Mouse (Mus musculus): Measurements from ENCODE around the gene Mtx1. TPM values are rescaled to one million over a fixed set of nuclear protein-coding genes. Genes with fewer than 3 reads are reported as not detected.
"Not testable (repeated sequence)": the region's sequence is repeated elsewhere in the genome, so short reads cannot be mapped to it uniquely, and the experiment has no call there.

The Mtx1 gene
- polyA plus RNA-seq, 1 experiment from 2014 or later = 204 TPM

- Histone ChIP-seq H3K9me3 (no peaks in the 10 kb centered on the region), H3K4me1 (peaks cover 28% of the 10 kb centered on the region), H3K27ac (peak within 1 kb of the TSS; percentile 99), H3K36me3 (peaks cover 28% of the 10 kb centered on the region), H3K27me3 (ENCODE audit: insufficient read depth, poor library complexity, severe bottlenecking) (peaks cover 4% of the 10 kb centered on the region; the same call in 1 of the 2 replicates), H3K4me3 (peak within 1 kb of the TSS; percentile 96)
- under 1% methylated on average over 78 of the region's 79 CpGs for WGBS
- DNase-seq (ENCODE audit: low spot score) = peak; percentile 97
These were observed 62.2 kb downstream of the Mtx1 start, which contains the start of gene Clk2 for GRCm38 (mm10) chr3:89164506-89165267. TSS of gene Clk2 (plus strand) at chr3:89164795.

- peaks cover 19% of the 10 kb centered on the region for H3K36me3 ChIP-seq
- 69% methylated on average over 5 of the region's 5 CpGs for WGBS
- peak overlapping the region; percentile 96 for H3K4me3 ChIP-seq
- H3K27ac ChIP-seq = peak overlapping the region; percentile 99; the same call in 1 of the 2 replicates
- H3K9me3 ChIP-seq = no peaks in the 10 kb centered on the region
- peaks cover 37% of the 10 kb centered on the region for H3K4me1 ChIP-seq
- peaks cover 14% of the 10 kb centered on the region for H3K27me3 ChIP-seq (ENCODE audit: insufficient read depth, poor library complexity, severe bottlenecking)
- DNase-seq (ENCODE audit: low spot score) = no peak
These were observed 63.1 kb downstream of the Mtx1 start for GRCm38 (mm10) chr3:89163643-89164245.

GRCm38 (mm10) chr3:89163123-89163522 lies 63.8 kb downstream of the Mtx1 start:
- Histone ChIP-seq H3K4me3 (no peak overlapping the region), H3K27me3 (ENCODE audit: insufficient read depth, poor library complexity, severe bottlenecking) (peaks cover 20% of the 10 kb centered on the region), H3K9me3 (no peaks in the 10 kb centered on the region), H3K4me1 (peaks cover 39% of the 10 kb centered on the region), H3K27ac (no peak overlapping the region), H3K36me3 (peaks cover 13% of the 10 kb centered on the region)
- 77% methylated on average over 1 of the region's 1 CpGs for WGBS
- DNase-seq (ENCODE audit: low spot score) = no peak

- Histone ChIP-seq H3K27ac (no peak overlapping the region), H3K4me1 (peaks cover 39% of the 10 kb centered on the region), H3K27me3 (ENCODE audit: insufficient read depth, poor library complexity, severe bottlenecking) (peaks cover 30% of the 10 kb centered on the region), H3K9me3 (no peaks in the 10 kb centered on the region), H3K4me3 (no peak overlapping the region), H3K36me3 (peaks cover under 1% of the 10 kb centered on the region; the same call in 1 of the 2 replicates)
- DNase-seq (ENCODE audit: low spot score) = no peak
- WGBS = 73% methylated on average over 4 of the region's 4 CpGs
These were observed 65.1 kb downstream of the Mtx1 start for GRCm38 (mm10) chr3:89161786-89162185.

GRCm38 (mm10) chr3:89161207-89161606 lies 65.7 kb downstream of the Mtx1 start:
- H3K9me3 ChIP-seq; DNase-seq (ENCODE audit: low spot score); H3K27ac ChIP-seq; H3K36me3 ChIP-seq; H3K4me3 ChIP-seq: not testable (repeated sequence)
- Histone ChIP-seq H3K4me1 (peaks cover 37% of the 10 kb centered on the region), H3K27me3 (ENCODE audit: insufficient read depth, poor library complexity, severe bottlenecking) (peaks cover 30% of the 10 kb centered on the region)

- peak; percentile 91 for DNase-seq (ENCODE audit: low spot score)
- H3K27ac ChIP-seq = peak within 1 kb of the TSS; percentile 62
- H3K9me3 ChIP-seq = no peaks in the 10 kb centered on the region
- H3K36me3 ChIP-seq = no peaks in the 10 kb centered on the region
- WGBS = under 1% methylated on average over 66 of the region's 66 CpGs
- peaks cover 30% of the 10 kb centered on the region for H3K27me3 ChIP-seq (ENCODE audit: insufficient read depth, poor library complexity, severe bottlenecking)
- H3K4me1 ChIP-seq = peaks cover 27% of the 10 kb centered on the region
- H3K4me3 ChIP-seq = peak within 1 kb of the TSS; percentile 74
These were observed 67.1 kb downstream of the Mtx1 start, which contains the start of gene Hcn3 for GRCm38 (mm10) chr3:89159616-89160344. TSS of gene Hcn3 (minus strand) at chr3:89160196.

GRCm38 (mm10) chr3:89159211-89159610 lies 67.7 kb downstream of the Mtx1 start:
- Histone ChIP-seq H3K27me3 (ENCODE audit: insufficient read depth, poor library complexity, severe bottlenecking) (peaks cover 30% of the 10 kb centered on the region), H3K4me3 (peak overlapping the region; percentile 74), H3K9me3 (no peaks in the 10 kb centered on the region), H3K36me3 (no peaks in the 10 kb centered on the region), H3K4me1 (peaks cover 24% of the 10 kb centered on the region), H3K27ac (no peak overlapping the region)
- peak; percentile 89 for DNase-seq (ENCODE audit: low spot score)
- WGBS = 2% methylated on average over 13 of the region's 13 CpGs

MicroRNA genes within 50 kb of the gene (microRNA counts, 519-probe panel; counts per million panel counts)
- microRNA mmu-miR-92b = not detected

Small RNAs within 50 kb of the gene (microRNA-seq; reads per million reads assigned to microRNA genes)
- 234 reads per million, percentile 61 among the genes with 10 or more reads in this experiment for gene Mir92b

Other genes starting within 250 kb of the Mtx1 start
- 10.1 and 11.6 TPM in 2 replicates for gene Rusc1, start 133.8 kb downstream of the Mtx1 start, polyA plus RNA-seq (2016; fragmentation: Nextera tagmentation; extraction: Ambion mirVana)
- not detected in 2 replicates for gene Gm43738, start 126.0 kb downstream of the Mtx1 start, polyA plus RNA-seq (2016; fragmentation: Nextera tagmentation; extraction: Ambion mirVana)
- 220 and 253 TPM in 2 replicates for gene Fdps, start 125.1 kb downstream of the Mtx1 start, polyA plus RNA-seq (2016; fragmentation: Nextera tagmentation; extraction: Ambion mirVana)
- 12.4 and 14.7 TPM in 2 replicates for gene Pklr, start 90.9 kb downstream of the Mtx1 start, polyA plus RNA-seq (2016; fragmentation: Nextera tagmentation; extraction: Ambion mirVana)
- gene Hcn3, start 66.9 kb downstream of the Mtx1 start, polyA plus RNA-seq (2016; fragmentation: Nextera tagmentation; extraction: Ambion mirVana) = 0.77 and 0.85 TPM in 2 replicates
- 18.4 and 32.2 TPM in 2 replicates for gene Clk2, start 62.3 kb downstream of the Mtx1 start, polyA plus RNA-seq (2016; fragmentation: Nextera tagmentation; extraction: Ambion mirVana)
- 104 and 115 TPM in 2 replicates for gene Scamp3, start 49.6 kb downstream of the Mtx1 start, polyA plus RNA-seq (2016; fragmentation: Nextera tagmentation; extraction: Ambion mirVana)
- gene Fam189b, start 43.9 kb downstream of the Mtx1 start, polyA plus RNA-seq (2016; fragmentation: Nextera tagmentation; extraction: Ambion mirVana) = 16.4 and 21.0 TPM in 2 replicates
- gene Gba, start 24.2 kb downstream of the Mtx1 start, polyA plus RNA-seq (2016; fragmentation: Nextera tagmentation; extraction: Ambion mirVana) = 44.2 and 44.6 TPM in 2 replicates
- 18.1 and 20.0 TPM in 2 replicates for gene Thbs3, start 11.9 kb downstream of the Mtx1 start, polyA plus RNA-seq (2016; fragmentation: Nextera tagmentation; extraction: Ambion mirVana)
- 0.11 and 0.16 TPM in 2 replicates for gene Muc1, start 2.0 kb upstream of the Mtx1 start, polyA plus RNA-seq (2016; fragmentation: Nextera tagmentation; extraction: Ambion mirVana)
- 244 and 260 TPM in 2 replicates for gene Krtcap2, start 18.9 kb upstream of the Mtx1 start, polyA plus RNA-seq (2016; fragmentation: Nextera tagmentation; extraction: Ambion mirVana)
- gene Trim46, start 19.2 kb upstream of the Mtx1 start, polyA plus RNA-seq (2016; fragmentation: Nextera tagmentation; extraction: Ambion mirVana) = 0.79 and 1.9 TPM in 2 replicates
- gene Dpm3, start 32.3 kb upstream of the Mtx1 start, polyA plus RNA-seq (2016; fragmentation: Nextera tagmentation; extraction: Ambion mirVana) = 76.7 and 86.0 TPM in 2 replicates
- 39.9 and 42.4 TPM in 2 replicates for gene Slc50a1, start 43.5 kb upstream of the Mtx1 start, polyA plus RNA-seq (2016; fragmentation: Nextera tagmentation; extraction: Ambion mirVana)
- 32.0 and 37.7 TPM in 2 replicates for gene Efna1, start 54.1 kb upstream of the Mtx1 start, polyA plus RNA-seq (2016; fragmentation: Nextera tagmentation; extraction: Ambion mirVana)
- gene Efna3, start 95.9 kb upstream of the Mtx1 start, polyA plus RNA-seq (2016; fragmentation: Nextera tagmentation; extraction: Ambion mirVana) = 0.71 and 2.5 TPM in 2 replicates
- gene Efna4, start 110.9 kb upstream of the Mtx1 start, polyA plus RNA-seq (2016; fragmentation: Nextera tagmentation; extraction: Ambion mirVana) = 10.6 and 19.3 TPM in 2 replicates
- gene Adam15, start 122.9 kb upstream of the Mtx1 start, polyA plus RNA-seq (2016; fragmentation: Nextera tagmentation; extraction: Ambion mirVana) = 41.9 and 49.0 TPM in 2 replicates
- gene Dcst2, start 134.9 kb upstream of the Mtx1 start, polyA plus RNA-seq (2016; fragmentation: Nextera tagmentation; extraction: Ambion mirVana) = 0.05 TPM in 1 of 2 replicates, not detected in the other
- 0.10 and 0.11 TPM in 2 replicates for gene Dcst1, start 138.2 kb upstream of the Mtx1 start, polyA plus RNA-seq (2016; fragmentation: Nextera tagmentation; extraction: Ambion mirVana)
- gene Zbtb7b, start 167.7 kb upstream of the Mtx1 start, polyA plus RNA-seq (2016; fragmentation: Nextera tagmentation; extraction: Ambion mirVana) = 1.4 and 1.9 TPM in 2 replicates
- gene Lenep, start 175.7 kb upstream of the Mtx1 start, polyA plus RNA-seq (2016; fragmentation: Nextera tagmentation; extraction: Ambion mirVana) = not detected in 2 replicates
- gene Flad1, start 184.8 kb upstream of the Mtx1 start, polyA plus RNA-seq (2016; fragmentation: Nextera tagmentation; extraction: Ambion mirVana) = 30.7 and 40.3 TPM in 2 replicates
- 465 and 589 TPM in 2 replicates for gene Cks1b, start 191.3 kb upstream of the Mtx1 start, polyA plus RNA-seq (2016; fragmentation: Nextera tagmentation; extraction: Ambion mirVana)
- gene Shc1, start 191.4 kb upstream of the Mtx1 start, polyA plus RNA-seq (2016; fragmentation: Nextera tagmentation; extraction: Ambion mirVana) = 72.2 and 79.5 TPM in 2 replicates
- 28.2 and 35.9 TPM in 2 replicates for gene Pygo2, start 203.1 kb upstream of the Mtx1 start, polyA plus RNA-seq (2016; fragmentation: Nextera tagmentation; extraction: Ambion mirVana)
- gene Pbxip1, start 209.6 kb upstream of the Mtx1 start, polyA plus RNA-seq (2016; fragmentation: Nextera tagmentation; extraction: Ambion mirVana) = 46.5 and 68.4 TPM in 2 replicates
- 64.3 and 70.4 TPM in 2 replicates for gene Pmvk, start 227.5 kb upstream of the Mtx1 start, polyA plus RNA-seq (2016; fragmentation: Nextera tagmentation; extraction: Ambion mirVana)

All from heart, embryonic 10.5 days (tissue).